Mouse (Mus musculus): ENCODE results near the gene Gm14214.

GRCm38 (mm10) chr2:154731916-154732315, 37.9 kb downstream of the Gm14214 start:
- TF ChIP-seq CTCF (IDR thresholded peaks at IDR 0.05; ENCODE audit: extremely low read depth, insufficient read depth, insufficient read length, insufficient replicate concordance) (no peak), POLR2A (IDR thresholded peaks at IDR 0.05; ENCODE audit: low read depth, low read length) (no peak)
